Comparison of ENCODE assay signal across 18 mouse cellular contexts in the genomic region with DNA sequence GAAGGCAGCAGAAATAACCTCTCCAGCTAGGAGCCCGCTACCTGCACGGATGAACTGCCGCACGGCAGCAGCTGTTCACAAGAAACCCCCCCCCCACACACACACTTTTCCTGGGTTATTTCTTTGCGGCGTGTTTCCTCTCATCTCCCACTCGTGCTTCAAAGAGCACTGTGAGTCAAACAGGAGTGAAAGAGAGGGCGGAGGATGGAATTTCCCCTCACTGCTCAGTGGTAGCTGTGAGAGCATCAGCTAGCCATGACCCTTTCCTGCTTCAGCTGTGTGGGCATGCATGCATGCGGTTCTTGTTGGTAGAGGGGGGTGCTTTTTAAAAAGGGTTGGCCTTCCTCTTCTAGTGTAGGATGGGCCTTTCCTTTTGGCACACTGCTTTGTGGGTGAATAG. TPM values are rescaled to one million over a fixed set of nuclear protein-coding genes. Genes with fewer than 3 reads are reported as not detected.
DNase-seq lines count a peak whose midpoint lies in the region; ATAC-seq and TF ChIP-seq lines count a peak whose summit lies in the region.
"Had no signal": no experiment of that assay in that cellular context is flagged by ENCODE, and none has a peak within 500 bp of the region (broad histone marks: within the 10 kb centered on the region; RNA-seq: fewer than 3 reads in every experiment).

No protein-coding gene starts in this region.

- no peak overlapping the region for H3K4me3 ChIP-seq in embryonic facial prominence, embryonic 14.5 days (ENCODE audit: low read depth, low read length)
- no peak overlapping the region for H3K4me3 ChIP-seq in heart, adult 2 months
- H3K4me3 ChIP-seq: heart, embryonic 12.5 days; hindbrain, embryonic 15.5 days had no signal

- ATAC-seq in frontal cortex, adult (ENCODE audit: low TSS enrichment), result peak; percentile 58; the same call in 1 of the 2 replicates
- ATAC-seq in embryonic facial prominence, embryonic 14.5 days (ENCODE audit: low read depth), result no peak
- ATAC-seq: forebrain, embryonic 14.5 days; intestine, postnatal 0 days had no signal

- H3K4me1 ChIP-seq in embryonic facial prominence, embryonic 14.5 days (ENCODE audit: control insufficient read depth, insufficient read depth, low read length), result no peaks in the 10 kb centered on the region
- H3K4me1 ChIP-seq in heart, adult 2 months (ENCODE audit: control insufficient read depth, insufficient read depth, low read length), result no peaks in the 10 kb centered on the region; the same call in 1 of the 2 replicates
- H3K4me1 ChIP-seq: heart, embryonic 12.5 days; hindbrain, embryonic 15.5 days had no signal

- no peaks in the 10 kb centered on the region for H3K27me3 ChIP-seq in embryonic facial prominence, embryonic 14.5 days (replicated peaks; ENCODE audit: control insufficient read depth, insufficient read depth, low read length)
- no peaks in the 10 kb centered on the region for H3K27me3 ChIP-seq in heart, adult 2 months (ENCODE audit: control insufficient read depth, insufficient read depth, low read length)
- H3K27me3 ChIP-seq: heart, embryonic 12.5 days; hindbrain, embryonic 15.5 days had no signal

- TF ChIP-seq POLR2A in heart, adult 2 months (IDR thresholded peaks at IDR 0.05; ENCODE audit: insufficient read depth, low read depth, low read length), result no peak

- no peaks in the 10 kb centered on the region for H3K79me2 ChIP-seq in heart, adult 2 months (replicated peaks; ENCODE audit: control insufficient read depth, insufficient read depth, low read length)

- intact Hi-C loops in heart, postnatal 36 days (cut with DNase I), result no loop called here
- intact Hi-C loops in heart, adult 2 months (cut with DNase I), result no loop called here

- DNase-seq in frontal cortex, postnatal 10 days (ENCODE audit: low spot score in 2 of 2), result no peak
- DNase-seq in 3T3-L1 (ENCODE audit: low read depth, low spot score), result peak; percentile 29
- DNase-seq in CD4-positive helper T cell, adult 2 months (ENCODE audit: low read depth, low spot score), result peak; percentile 36
- DNase-seq in embryonic facial prominence, embryonic 14.5 days (ENCODE audit: low spot score), result no peak
- DNase-seq in heart, postnatal 36 days, result no peak
- no peak for DNase-seq in heart, adult 2 months
- DNase-seq: adrenal gland, postnatal 10 days; cerebellum, adult 18-20 months; cerebellum, adult 9-11 months; cerebellum, postnatal 36 days; gastrocnemius, postnatal 10 days; kidney, adult 8-10 months had no signal

- TF ChIP-seq EP300 in heart, adult 2 months (IDR thresholded peaks at IDR 0.05; ENCODE audit: insufficient read depth, low read depth, low read length), result no peak

- peak overlapping the region; percentile 55 for H3K27ac ChIP-seq in embryonic facial prominence, embryonic 14.5 days (replicated peaks; ENCODE audit: low read depth, low read length)
- H3K27ac ChIP-seq in heart, adult 2 months, result no peak overlapping the region
- H3K27ac ChIP-seq: hindbrain, embryonic 15.5 days had no signal

- H3K9me3 ChIP-seq in embryonic facial prominence, embryonic 14.5 days (ENCODE audit: control insufficient read depth, low read length), result no peaks in the 10 kb centered on the region
- H3K9me3 ChIP-seq: G1E; heart, embryonic 12.5 days; hindbrain, embryonic 15.5 days had no signal

- TF ChIP-seq CTCF in heart, adult 2 months (IDR thresholded peaks at IDR 0.05), result no peak

- H3K4me2 ChIP-seq in embryonic facial prominence, embryonic 14.5 days (ENCODE audit: low read depth, low read length), result no peak overlapping the region
- H3K4me2 ChIP-seq: heart, embryonic 12.5 days; hindbrain, embryonic 15.5 days had no signal

- 76% methylated on average over 9 of the region's 9 CpGs for WGBS in embryonic facial prominence, embryonic 14.5 days
- 80% methylated on average over 9 of the region's 9 CpGs for WGBS in heart, adult 2 months

- peaks cover 98% of the 10 kb centered on the region for H3K36me3 ChIP-seq in embryonic facial prominence, embryonic 14.5 days (ENCODE audit: control insufficient read depth, insufficient read depth, low read length)
- H3K36me3 ChIP-seq in heart, adult 2 months (ENCODE audit: control insufficient read depth, insufficient read depth, low read length), result no peaks in the 10 kb centered on the region

- no peak overlapping the region for H3K9ac ChIP-seq in embryonic facial prominence, embryonic 14.5 days (ENCODE audit: low read depth, low read length)
- no peak overlapping the region for H3K9ac ChIP-seq in heart, adult 2 months (ENCODE audit: low read depth, low read length)
- H3K9ac ChIP-seq: heart, embryonic 12.5 days; hindbrain, embryonic 15.5 days had no signal

RNA-seq across cellular contexts. Expression of a gene that starts 16.3 kb away (rescaled TPM):
- polyA plus RNA-seq in embryonic facial prominence, embryonic 14.5 days (2014; fragmentation: Nextera tagmentation; extraction: Ambion mirVana), result 17.1 and 18.4 TPM in 2 replicates
- 10 to 100 TPM; 11.4 to 17.6 TPM for total RNA-seq in heart, postnatal 36 days (2021)
- 10 to 100 TPM; 14.7 to 15.6 TPM for total RNA-seq in heart, adult 2 months (2021)
- 33.6 and 35.9 TPM in 2 replicates for polyA plus RNA-seq in heart, adult 2 months (2012; rRNA removed)
- total RNA-seq: G1E had no signal
- polyA plus RNA-seq: G1E had no signal

RNA-seq across cellular contexts. Expression of a gene that starts 54.7 kb away (rescaled TPM):
- polyA plus RNA-seq in embryonic facial prominence, embryonic 14.5 days (2014; fragmentation: Nextera tagmentation; extraction: Ambion mirVana), result 59.8 and 61.2 TPM in 2 replicates
- total RNA-seq in heart, postnatal 36 days (2021), result 10 to 100 TPM; 30.0 to 36.3 TPM
- 10 to 100 TPM; 30.0 to 37.6 TPM for total RNA-seq in heart, adult 2 months (2021)
- polyA plus RNA-seq in heart, adult 2 months (2012; rRNA removed), result 29.7 and 49.1 TPM in 2 replicates

Comparison
In these comparisons a context has a peak if more than half of its experiments do, and no peak if none do; other contexts are left out.
1. DNase-seq: peak in 3T3-L1 (single experiment) and CD4-positive helper T cell, adult 2 months (single experiment); none in frontal cortex, postnatal 10 days (0 of 2), embryonic facial prominence, embryonic 14.5 days (single experiment), heart, postnatal 36 days (0 of 2) and heart, adult 2 months (0 of 2).